Mouse (Mus musculus): ENCODE measurements around the gene Nt5dc1.
A peak's percentile ranks its signal among the peaks of the same experiment; 100 is the strongest.
"Not testable (repeated sequence)": the region's sequence is repeated elsewhere in the genome, so short reads cannot be mapped to it uniquely, and the experiment has no call there.

Gene Nt5dc1

GRCm38 (mm10) chr10:34418204-34418756 lies at the start of gene Nt5dc1:
Gene Nt5dc1 (minus strand): TSS chr10:34418552.
- DNase-seq (ENCODE audit: inconsistent ontology term): peak; percentile 97

GRCm38 (mm10) chr10:34464321-34464720 lies 46.0 kb upstream of the Nt5dc1 start:
- peak; percentile 43 for DNase-seq (ENCODE audit: inconsistent ontology term)

- peak; percentile 6 for DNase-seq (ENCODE audit: inconsistent ontology term)
Measured at GRCm38 (mm10) chr10:34461451-34461850, 43.1 kb upstream of the Nt5dc1 start.

- DNase-seq (ENCODE audit: inconsistent ontology term): no peak
Measured at GRCm38 (mm10) chr10:34449469-34449868, 31.1 kb upstream of the Nt5dc1 start.

GRCm38 (mm10) chr10:34434191-34434590 lies 15.8 kb upstream of the Nt5dc1 start:
- not testable (repeated sequence) for DNase-seq (ENCODE audit: inconsistent ontology term)

- no peak for DNase-seq (ENCODE audit: inconsistent ontology term)
Measured at GRCm38 (mm10) chr10:34431783-34432182, 13.4 kb upstream of the Nt5dc1 start.

GRCm38 (mm10) chr10:34418794-34419193 lies 442 bp upstream of the Nt5dc1 start:
- DNase-seq (ENCODE audit: inconsistent ontology term): not testable (repeated sequence)

GRCm38 (mm10) chr10:34399267-34399666 lies 19.1 kb downstream of the Nt5dc1 start:
- DNase-seq (ENCODE audit: inconsistent ontology term): no peak

GRCm38 (mm10) chr10:34396959-34397358 lies 21.4 kb downstream of the Nt5dc1 start:
- no peak for DNase-seq (ENCODE audit: inconsistent ontology term)

GRCm38 (mm10) chr10:34389681-34390080 lies 28.7 kb downstream of the Nt5dc1 start, which contains the start of gene Col10a1:
Gene Col10a1 (plus strand): TSS chr10:34389981.
- DNase-seq (ENCODE audit: inconsistent ontology term): no peak

GRCm38 (mm10) chr10:34385636-34386035 lies 32.7 kb downstream of the Nt5dc1 start:
- no peak for DNase-seq (ENCODE audit: inconsistent ontology term)

- no peak for DNase-seq (ENCODE audit: inconsistent ontology term)
Measured at GRCm38 (mm10) chr10:34373332-34373731, 45.0 kb downstream of the Nt5dc1 start.

- DNase-seq (ENCODE audit: inconsistent ontology term): peak; percentile 3
Measured at GRCm38 (mm10) chr10:34368138-34368537, 50.2 kb downstream of the Nt5dc1 start.

- DNase-seq (ENCODE audit: inconsistent ontology term): no peak
Measured at GRCm38 (mm10) chr10:34363756-34364155, 54.6 kb downstream of the Nt5dc1 start.

GRCm38 (mm10) chr10:34358263-34358662 lies 60.1 kb downstream of the Nt5dc1 start:
- DNase-seq (ENCODE audit: inconsistent ontology term): no peak

- peak; percentile 81 for DNase-seq (ENCODE audit: inconsistent ontology term)
Measured at GRCm38 (mm10) chr10:34352166-34352565, 66.2 kb downstream of the Nt5dc1 start.

- DNase-seq (ENCODE audit: inconsistent ontology term): no peak
Measured at GRCm38 (mm10) chr10:34341886-34342285, 76.5 kb downstream of the Nt5dc1 start.

- no peak for DNase-seq (ENCODE audit: inconsistent ontology term)
Measured at GRCm38 (mm10) chr10:34341014-34341413, 77.3 kb downstream of the Nt5dc1 start.

- DNase-seq (ENCODE audit: inconsistent ontology term): peak; percentile 44
Measured at GRCm38 (mm10) chr10:34328310-34328709, 90.0 kb downstream of the Nt5dc1 start.

GRCm38 (mm10) chr10:34327144-34327543 lies 91.2 kb downstream of the Nt5dc1 start:
- no peak for DNase-seq (ENCODE audit: inconsistent ontology term)

- DNase-seq (ENCODE audit: inconsistent ontology term): peak; percentile 49
Measured at GRCm38 (mm10) chr10:34326701-34327100, 91.7 kb downstream of the Nt5dc1 start.

- no peak for DNase-seq (ENCODE audit: inconsistent ontology term)
Measured at GRCm38 (mm10) chr10:34320809-34321208, 97.5 kb downstream of the Nt5dc1 start.

GRCm38 (mm10) chr10:34317217-34317606 lies 101.1 kb downstream of the Nt5dc1 start:
- no peak for DNase-seq (ENCODE audit: inconsistent ontology term)
